9 mouse cellular contexts compared by ENCODE assay signal in genomic region chr15:80671295-80672252, GRCm38 (mm10). TPM values are rescaled to one million over a fixed set of nuclear protein-coding genes. Genes with fewer than 3 reads are reported as not detected.
DNase-seq lines count a peak whose midpoint lies in the region; ATAC-seq and TF ChIP-seq lines count a peak whose summit lies in the region.
"Had no signal": no experiment of that assay in that cellular context is flagged by ENCODE, and none has a peak within 500 bp of the region (broad histone marks: within the 10 kb centered on the region; RNA-seq: fewer than 3 reads in every experiment).

Fam83f (plus strand) TSS chr15:80671847.

- peaks cover 26% of the 10 kb centered on the region for H3K27me3 ChIP-seq in intestine, embryonic 14.5 days (replicated peaks; ENCODE audit: control insufficient read depth, insufficient read depth, low read length)
- peaks cover 26% of the 10 kb centered on the region for H3K27me3 ChIP-seq in liver, embryonic 14.5 days (ENCODE audit: control insufficient read depth, insufficient read depth, low read length)

- no peak for TF ChIP-seq EP300 in liver, embryonic 14.5 days (IDR thresholded peaks at IDR 0.05; ENCODE audit: low read depth)

- no peaks in the 10 kb centered on the region for H3K36me3 ChIP-seq in intestine, embryonic 14.5 days (ENCODE audit: control insufficient read depth, insufficient read depth, low read length)
- no peaks in the 10 kb centered on the region for H3K36me3 ChIP-seq in liver, embryonic 14.5 days (replicated peaks; ENCODE audit: control insufficient read depth, insufficient read depth, low read depth)
- H3K36me3 ChIP-seq: G1E had no signal

- whole genome bisulfite sequencing in intestine, embryonic 14.5 days: 6% methylated on average over 84 of the region's 85 CpGs
- WGBS in liver, embryonic 14.5 days (ENCODE audit: insufficient replicate concordance): 9% methylated on average over 85 of the region's 85 CpGs

- H3K9me3 ChIP-seq in intestine, embryonic 14.5 days (ENCODE audit: control insufficient read depth, low read length): no peaks in the 10 kb centered on the region
- no peaks in the 10 kb centered on the region for H3K9me3 ChIP-seq in liver, embryonic 14.5 days (ENCODE audit: control insufficient read depth, low read length)

- no peak for TF ChIP-seq CTCF in liver, embryonic 14.5 days (IDR thresholded peaks at IDR 0.05; ENCODE audit: low read depth)

- peaks cover 5% of the 10 kb centered on the region for H3K4me1 ChIP-seq in intestine, embryonic 14.5 days (replicated peaks; ENCODE audit: control insufficient read depth, insufficient read depth, low read length)
- peaks cover 0 to 7% of the 10 kb centered on the region in 2 experiments; a peak in 3 of 4 replicates for H3K4me1 ChIP-seq in liver, embryonic 14.5 days (replicated peaks; ENCODE audit: control insufficient read depth in 2 of 2, insufficient read depth in 2 of 2, low read length in 1 of 2)

- H3K27ac ChIP-seq in intestine, embryonic 14.5 days (ENCODE audit: low read depth): no peak within 1 kb of the TSS
- H3K27ac ChIP-seq in liver, embryonic 14.5 days: no peak within 1 kb of the TSS

- H3K4me3 ChIP-seq in intestine, embryonic 14.5 days (ENCODE audit: low read depth, low read length): peak within 1 kb of the TSS; percentile 38
- peak within 1 kb of the TSS in 1 of 2 experiments; percentile 32; a peak in 2 of 4 replicates for H3K4me3 ChIP-seq in liver, embryonic 14.5 days (ENCODE audit: insufficient read depth in 1 of 2, low read depth in 2 of 2, low read length in 2 of 2)

- H3K9ac ChIP-seq in intestine, embryonic 14.5 days (ENCODE audit: low read length): peak within 1 kb of the TSS; percentile 29; the same call in 1 of the 2 replicates
- no peak within 1 kb of the TSS for H3K9ac ChIP-seq in liver, embryonic 14.5 days (replicated peaks)

- ATAC-seq in intestine, embryonic 14.5 days (replicated peaks; ENCODE audit: low FRiP score, low TSS enrichment, low read depth): peak; percentile 75
- peak; percentile 33; the same call in 1 of the 2 replicates for ATAC-seq in liver, embryonic 14.5 days (ENCODE audit: insufficient read depth)

- peak within 1 kb of the TSS; percentile 61 for H3K4me2 ChIP-seq in intestine, embryonic 14.5 days (ENCODE audit: low read length)
- H3K4me2 ChIP-seq in liver, embryonic 14.5 days (ENCODE audit: low read depth): peak within 1 kb of the TSS; percentile 55

- DNase-seq in ovary, postnatal 36 days (ENCODE audit: low spot score): peak; percentile 43
- no peak for DNase-seq in ovary, postnatal 14 days (ENCODE audit: low spot score)
- DNase-seq in gastrocnemius, postnatal 25 days: peak; percentile 19
- DNase-seq in intestine, embryonic 14.5 days (ENCODE audit: low spot score): peak; percentile 65
- no peak for DNase-seq in liver, embryonic 14.5 days (ENCODE audit: low read depth in 3 of 3, low spot score in 3 of 3)
- DNase-seq in naive thymus-derived CD4-positive, alpha-beta T cell, adult 2 months (ENCODE audit: low read depth): peak; percentile 20
- DNase-seq in urinary bladder, postnatal 36 days (ENCODE audit: low spot score in 2 of 2): peak; percentile 69 to 72
- DNase-seq in layer of hippocampus, postnatal 36 days: no peak

RNA-seq across cellular contexts. Expression of gene Fam83f, which starts in this region (rescaled TPM):
- under 1 TPM; 0.11 to 0.13 TPM for total RNA-seq in gastrocnemius, postnatal 25 days (2021)
- polyA plus RNA-seq in intestine, embryonic 14.5 days (2014; fragmentation: Nextera tagmentation; extraction: Ambion mirVana): 6.3 and 6.6 TPM in 2 replicates
- polyA plus RNA-seq in liver, embryonic 14.5 days (2012; rRNA removed): 0.69 and 0.81 TPM in 2 replicates
- 1.2 and 1.7 TPM in 2 replicates for polyA plus RNA-seq in liver, embryonic 14.5 days (2014; fragmentation: Nextera tagmentation; extraction: Ambion mirVana)
- total RNA-seq in layer of hippocampus, postnatal 36 days (2021): not detected
- polyA plus RNA-seq: G1E had no signal

Comparison
In these comparisons a context has a peak if more than half of its experiments do, and no peak if none do; other contexts are left out.
1. DNase-seq: peak in ovary, postnatal 36 days (single experiment), intestine, embryonic 14.5 days (single experiment), naive thymus-derived CD4-positive, alpha-beta T cell, adult 2 months (single experiment) and urinary bladder, postnatal 36 days (2 of 2); none in ovary, postnatal 14 days (single experiment), liver, embryonic 14.5 days (0 of 3) and layer of hippocampus, postnatal 36 days (0 of 2).
2. Peak in DNase-seq in gastrocnemius, postnatal 25 days; RNA of the gene not detected or under 1 TPM.